Mouse (Mus musculus): ENCODE results near the gene Strn. TPM values are rescaled to one million over a fixed set of nuclear protein-coding genes. Genes with fewer than 3 reads are reported as not detected.

Gene Strn
- 11.0 TPM in 2 replicates for polyA plus RNA-seq (2012; rRNA removed; ENCODE audit: low replicate concordance)

GRCm38 (mm10) chr17:78737096-78737495, at the start of gene Strn:
Strn (minus strand) TSS chr17:78737196.

Other genes with a start within 250 kb of the Strn start
- gene Vit, start 229.1 kb downstream of the Strn start, polyA plus RNA-seq (2012; rRNA removed; ENCODE audit: low replicate concordance) = 5.4 and 21.5 TPM in 2 replicates
- 30.4 and 39.0 TPM in 2 replicates for gene Heatr5b, start 98.2 kb upstream of the Strn start, polyA plus RNA-seq (2012; rRNA removed; ENCODE audit: low replicate concordance)
- 11.5 and 18.3 TPM in 2 replicates for gene Gpatch11, start 98.4 kb upstream of the Strn start, polyA plus RNA-seq (2012; rRNA removed; ENCODE audit: low replicate concordance)
- gene Eif2ak2, start 145.4 kb upstream of the Strn start, polyA plus RNA-seq (2012; rRNA removed; ENCODE audit: low replicate concordance) = 5.3 and 10.6 TPM in 2 replicates
- not detected in 2 replicates for gene Sult6b1, start 169.8 kb upstream of the Strn start, polyA plus RNA-seq (2012; rRNA removed; ENCODE audit: low replicate concordance)
- 8.6 and 9.7 TPM in 2 replicates for gene Cebpzos, start 179.3 kb upstream of the Strn start, polyA plus RNA-seq (2012; rRNA removed; ENCODE audit: low replicate concordance)
- 3.5 and 8.7 TPM in 2 replicates for gene Cebpz, start 199.9 kb upstream of the Strn start, polyA plus RNA-seq (2012; rRNA removed; ENCODE audit: low replicate concordance)
- 13.1 and 16.1 TPM in 2 replicates for gene Ndufaf7, start 199.9 kb upstream of the Strn start, polyA plus RNA-seq (2012; rRNA removed; ENCODE audit: low replicate concordance)